Mouse (Mus musculus): ENCODE measurements around the gene Zfp217. TPM values are rescaled to one million over a fixed set of nuclear protein-coding genes. Genes with fewer than 3 reads are reported as not detected.

The Zfp217 gene
- polyA plus RNA-seq, 1 experiment from 2014 or later = 2.4 TPM

DNA sequence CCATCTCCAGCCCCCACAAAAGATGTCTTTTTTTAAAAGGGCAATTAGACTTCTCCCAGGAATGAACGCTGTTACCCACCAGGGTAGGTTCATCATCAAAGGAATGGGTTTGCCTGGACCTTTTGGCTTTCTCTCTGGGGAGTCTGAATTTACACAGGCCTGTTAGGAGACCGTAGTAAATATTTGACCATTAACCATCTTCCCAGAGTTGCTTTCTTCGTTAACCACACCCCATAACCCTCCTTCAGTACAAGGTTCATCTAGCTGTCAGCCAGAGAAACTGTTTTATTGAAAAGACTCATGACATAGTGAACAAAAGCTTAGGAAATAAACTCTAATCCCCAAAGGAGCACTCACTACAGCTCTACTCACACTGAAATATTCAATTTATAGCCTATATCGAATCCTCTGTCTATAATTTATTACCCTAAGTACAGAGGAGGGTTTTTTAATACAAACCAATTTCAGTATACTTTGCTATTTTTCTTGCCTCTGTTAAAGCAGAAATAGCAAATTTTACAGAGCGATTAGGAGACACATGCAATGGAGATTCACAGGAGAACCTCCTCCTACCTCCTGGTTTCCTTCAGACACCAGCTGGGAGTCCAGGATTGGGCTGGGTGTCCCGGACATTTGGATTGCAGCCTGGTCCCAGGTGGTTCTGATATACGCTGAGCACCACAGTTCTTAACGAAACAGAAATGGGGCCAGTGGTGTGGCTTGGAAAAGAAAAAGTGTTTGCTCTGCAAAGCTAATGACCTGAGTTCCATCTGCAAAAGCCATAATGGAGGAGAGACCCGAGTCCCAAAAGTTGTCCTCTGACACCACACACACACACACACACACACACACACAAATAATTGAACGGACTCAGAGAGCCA lies 56.1 kb downstream of the Zfp217 start:
- Histone ChIP-seq H3K9ac (no peak overlapping the region), H3K9me3 (no peaks in the 10 kb centered on the region), H3K4me3 (no peak overlapping the region), H3K4me2 (no peak overlapping the region), H3K27ac (replicated peaks) (no peak overlapping the region), H3K27me3 (replicated peaks) (no peaks in the 10 kb centered on the region), H3K36me3 (no peaks in the 10 kb centered on the region), H3K4me1 (no peaks in the 10 kb centered on the region)
- no peak for ATAC-seq (ENCODE audit: extremely low read depth, insufficient number of reproducible peaks, low FRiP score, low TSS enrichment)
- 76% methylated on average over 10 of the region's 10 CpGs for whole genome bisulfite sequencing

DNA sequence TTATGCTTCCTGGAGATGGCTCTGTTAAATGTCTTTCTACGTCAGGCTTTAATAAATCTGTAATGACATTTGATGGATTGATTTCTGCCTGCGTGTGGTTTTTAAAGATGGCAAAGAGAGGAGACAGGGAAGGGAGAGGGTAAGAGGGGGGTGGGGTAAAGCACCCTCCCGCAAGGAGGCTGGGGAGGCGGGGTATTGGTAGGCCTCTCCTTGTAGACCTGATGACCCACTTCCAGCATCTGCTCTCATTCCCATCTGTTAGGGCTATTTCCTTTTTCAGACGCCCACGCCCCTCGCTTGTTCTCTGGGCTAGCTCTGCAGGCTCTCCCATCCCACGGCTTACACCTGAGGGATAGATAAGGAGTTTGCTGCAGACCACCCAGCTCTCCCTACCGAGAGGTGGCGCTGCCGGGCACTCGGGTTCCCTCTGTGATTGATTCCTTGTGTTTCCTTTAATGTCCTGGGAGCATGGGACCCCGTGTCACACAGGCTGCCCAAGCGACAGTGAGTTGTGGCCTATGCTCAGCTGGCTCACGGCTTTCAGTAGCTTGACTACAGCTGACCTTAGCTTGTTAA lies 69.4 kb downstream of the Zfp217 start:
- Histone ChIP-seq H3K27me3 (replicated peaks) (no peaks in the 10 kb centered on the region), H3K4me1 (no peaks in the 10 kb centered on the region), H3K27ac (replicated peaks) (no peak overlapping the region), H3K9ac (no peak overlapping the region), H3K4me3 (no peak overlapping the region), H3K36me3 (no peaks in the 10 kb centered on the region), H3K4me2 (no peak overlapping the region), H3K9me3 (no peaks in the 10 kb centered on the region)
- no peak for ATAC-seq (ENCODE audit: extremely low read depth, insufficient number of reproducible peaks, low FRiP score, low TSS enrichment)
- WGBS = 41% methylated on average over 15 of the region's 15 CpGs

DNA sequence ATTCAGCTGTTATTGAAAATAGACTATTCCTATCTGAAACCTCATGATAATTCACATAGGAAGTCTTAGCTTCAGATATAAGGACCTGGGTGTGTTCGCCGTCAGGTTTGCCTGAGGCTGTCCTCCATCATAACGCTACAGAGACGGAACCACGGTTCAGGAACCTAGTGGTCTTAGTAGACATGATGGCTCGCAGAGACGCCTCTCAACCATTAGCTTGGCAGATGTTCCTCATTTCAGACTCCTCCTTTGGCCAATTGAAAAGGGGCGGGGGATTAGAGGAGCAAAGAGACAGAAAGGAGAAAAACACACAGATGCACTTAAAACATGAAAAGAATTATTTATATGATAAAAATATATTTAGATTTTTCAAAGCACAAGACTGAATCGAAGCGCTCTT lies 69.9 kb downstream of the Zfp217 start:
- Histone ChIP-seq H3K36me3 (no peaks in the 10 kb centered on the region), H3K4me2 (no peak overlapping the region), H3K27me3 (replicated peaks) (no peaks in the 10 kb centered on the region), H3K4me3 (no peak overlapping the region), H3K9me3 (no peaks in the 10 kb centered on the region), H3K4me1 (no peaks in the 10 kb centered on the region), H3K27ac (replicated peaks) (no peak overlapping the region), H3K9ac (no peak overlapping the region)
- ATAC-seq (ENCODE audit: extremely low read depth, insufficient number of reproducible peaks, low FRiP score, low TSS enrichment) = no peak
- 75% methylated on average over 10 of the region's 10 CpGs for WGBS

DNA sequence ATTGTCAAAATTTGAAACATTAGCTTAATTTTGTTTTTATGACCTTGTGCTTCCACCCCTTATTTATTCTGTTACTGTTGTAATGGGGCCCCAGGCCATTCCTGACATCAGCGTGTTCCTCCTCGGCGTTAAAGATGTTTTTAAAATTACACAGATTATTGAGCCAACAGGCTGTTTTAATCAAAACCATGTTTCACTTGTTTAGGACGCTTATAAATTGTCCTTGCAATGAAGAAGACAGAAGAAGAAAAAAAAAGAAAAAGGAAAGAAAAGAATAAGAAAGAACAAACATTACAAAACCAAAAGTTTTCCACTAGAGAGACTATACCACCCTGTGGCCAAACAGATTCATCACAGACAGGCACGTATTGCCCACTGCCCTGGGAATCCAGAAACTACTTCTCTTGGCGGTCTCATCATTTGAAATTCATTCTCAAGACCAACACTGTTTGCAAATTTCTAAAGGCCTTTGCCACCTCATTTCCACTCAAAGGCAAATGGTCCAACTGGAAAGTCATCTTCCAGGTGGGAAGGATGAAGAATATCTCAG lies 70.9 kb downstream of the Zfp217 start:
- no peaks in the 10 kb centered on the region for H3K4me1 ChIP-seq
- 62% methylated on average over 6 of the region's 6 CpGs for WGBS
- H3K27ac ChIP-seq (replicated peaks) = no peak overlapping the region
- H3K9me3 ChIP-seq = no peaks in the 10 kb centered on the region
- no peak for ATAC-seq (ENCODE audit: extremely low read depth, insufficient number of reproducible peaks, low FRiP score, low TSS enrichment)
- H3K4me2 ChIP-seq = no peak overlapping the region
- H3K9ac ChIP-seq = no peak overlapping the region
- H3K36me3 ChIP-seq = no peaks in the 10 kb centered on the region
- no peak overlapping the region for H3K4me3 ChIP-seq
- H3K27me3 ChIP-seq (replicated peaks) = no peaks in the 10 kb centered on the region; the same call in 1 of the 2 replicates

DNA sequence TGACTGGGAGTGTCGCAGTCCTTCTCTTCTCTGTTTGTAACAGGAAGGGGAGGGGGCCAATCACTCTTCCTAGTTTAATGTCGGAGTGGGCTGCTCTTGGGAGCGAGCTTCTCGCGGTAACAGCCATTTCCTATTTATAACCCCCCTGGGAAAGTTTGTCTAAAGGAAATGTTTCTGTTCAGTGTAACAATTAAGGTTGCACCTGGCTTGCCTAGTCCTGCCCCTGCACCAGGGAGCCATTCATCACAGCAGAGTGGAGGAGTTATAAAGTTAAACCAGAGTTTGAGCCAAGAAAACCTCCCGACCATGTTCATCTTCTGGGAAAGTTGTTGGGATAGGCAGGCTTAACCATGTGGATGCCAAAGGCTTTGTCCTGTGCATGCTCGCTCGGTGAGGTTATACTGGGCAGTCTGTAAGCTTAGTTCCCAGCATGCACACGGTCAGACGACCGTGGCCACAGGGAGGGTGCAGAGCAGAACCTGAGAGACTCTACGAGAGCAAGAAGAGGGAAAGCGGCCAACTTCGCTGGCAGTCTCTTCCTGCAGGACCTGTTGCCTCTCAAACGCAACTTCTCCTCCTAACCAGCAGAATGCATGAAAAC lies 77.2 kb downstream of the Zfp217 start:
- WGBS = 39% methylated on average over 15 of the region's 15 CpGs
- no peak for ATAC-seq (ENCODE audit: extremely low read depth, insufficient number of reproducible peaks, low FRiP score, low TSS enrichment)
- no peak overlapping the region; the same call in 1 of the 2 replicates for H3K4me3 ChIP-seq

DNA sequence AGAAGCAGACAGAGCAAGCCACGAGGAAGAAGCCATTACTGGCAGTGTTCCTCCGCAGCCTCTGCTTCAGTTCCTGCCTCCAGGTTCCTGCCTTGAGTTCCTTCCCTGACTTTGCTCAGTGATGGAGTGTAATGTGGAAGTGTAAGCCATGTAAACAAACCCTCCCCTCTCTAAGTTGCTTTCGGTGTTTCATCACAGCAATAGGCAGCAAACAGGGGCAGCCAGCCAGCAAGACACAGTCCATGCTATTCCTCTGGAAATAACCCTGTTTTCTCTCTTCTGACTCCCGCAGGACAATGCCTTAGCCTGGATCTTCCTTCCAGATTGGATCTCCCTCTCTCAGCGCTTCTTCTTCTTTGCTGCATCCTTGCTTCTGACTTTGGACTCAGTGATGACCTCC lies 77.9 kb downstream of the Zfp217 start:
- H3K4me2 ChIP-seq = no peak overlapping the region
- ATAC-seq (ENCODE audit: extremely low read depth, insufficient number of reproducible peaks, low FRiP score, low TSS enrichment) = no peak
- H3K9ac ChIP-seq = no peak overlapping the region
- H3K36me3 ChIP-seq = no peaks in the 10 kb centered on the region
- no peaks in the 10 kb centered on the region; the same call in none of the 2 replicates for H3K9me3 ChIP-seq
- H3K27ac ChIP-seq (replicated peaks) = no peak overlapping the region
- no peaks in the 10 kb centered on the region for H3K4me1 ChIP-seq
- WGBS = 74% methylated on average over 5 of the region's 5 CpGs
- H3K27me3 ChIP-seq (replicated peaks) = no peaks in the 10 kb centered on the region; the same call in 1 of the 2 replicates
- H3K4me3 ChIP-seq = no peak overlapping the region

More for the DNA sequence above, 77.2 kb downstream of the Zfp217 start:
- H3K27me3 ChIP-seq (replicated peaks) = no peaks in the 10 kb centered on the region; the same call in 1 of the 2 replicates
- H3K4me2 ChIP-seq = peak overlapping the region; percentile 41
- H3K9me3 ChIP-seq = no peaks in the 10 kb centered on the region; the same call in none of the 2 replicates
- no peaks in the 10 kb centered on the region for H3K36me3 ChIP-seq
- H3K27ac ChIP-seq (replicated peaks) = no peak overlapping the region
- no peak overlapping the region for H3K9ac ChIP-seq
- H3K4me1 ChIP-seq = no peaks in the 10 kb centered on the region

DNA sequence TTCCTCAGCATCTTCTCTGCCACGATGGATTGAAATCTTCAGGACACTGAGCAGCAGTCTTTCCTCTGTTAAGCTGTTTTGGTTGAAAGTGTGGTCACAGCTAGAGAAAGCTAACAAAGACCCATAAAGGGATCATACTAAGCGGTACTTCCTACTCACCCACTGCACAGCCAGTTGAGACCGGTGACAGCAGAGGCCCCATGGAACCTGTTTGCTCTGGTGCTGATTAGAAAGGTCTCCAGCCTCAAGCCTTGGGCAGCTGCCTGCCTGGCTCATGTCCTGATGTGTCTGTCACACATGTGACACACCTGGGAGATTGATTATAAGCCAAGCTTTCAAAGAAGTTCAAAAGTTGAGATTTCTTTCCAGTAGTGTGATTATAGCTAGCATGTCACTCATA lies 85.5 kb downstream of the Zfp217 start:
- Histone ChIP-seq H3K9ac (no peak overlapping the region), H3K4me1 (no peaks in the 10 kb centered on the region), H3K9me3 (peaks cover 6% of the 10 kb centered on the region), H3K27ac (replicated peaks) (no peak overlapping the region), H3K4me2 (no peak overlapping the region), H3K27me3 (replicated peaks) (no peaks in the 10 kb centered on the region), H3K4me3 (no peak overlapping the region), H3K36me3 (no peaks in the 10 kb centered on the region)
- ATAC-seq (ENCODE audit: extremely low read depth, insufficient number of reproducible peaks, low FRiP score, low TSS enrichment) = no peak
- WGBS = 84% methylated on average over 3 of the region's 3 CpGs

DNA sequence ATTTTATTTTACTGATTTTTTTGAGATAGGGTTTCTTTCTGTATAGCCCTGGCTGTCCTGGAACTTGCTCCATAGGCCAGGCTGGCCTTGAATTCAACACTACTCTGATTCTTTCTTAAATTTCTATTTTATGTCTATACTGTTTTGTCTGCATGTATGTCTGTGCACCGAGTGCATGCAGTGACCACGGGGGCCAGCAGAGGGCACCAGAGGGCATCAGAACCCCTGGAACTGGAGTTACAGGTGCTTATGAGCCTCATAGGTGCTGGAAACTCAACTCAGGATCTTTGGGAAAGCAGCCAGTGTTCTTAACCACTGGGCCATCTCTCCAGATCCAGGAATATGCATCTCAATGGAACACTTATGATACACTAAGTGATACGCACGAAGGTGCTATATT lies 87.8 kb downstream of the Zfp217 start:
- Histone ChIP-seq H3K4me2 (no peak overlapping the region), H3K4me3 (no peak overlapping the region), H3K27me3 (replicated peaks) (no peaks in the 10 kb centered on the region), H3K4me1 (no peaks in the 10 kb centered on the region), H3K9ac (no peak overlapping the region), H3K27ac (replicated peaks) (no peak overlapping the region), H3K36me3 (no peaks in the 10 kb centered on the region), H3K9me3 (peaks cover 6% of the 10 kb centered on the region; the same call in 1 of the 2 replicates)
- WGBS = 57% methylated on average over 4 of the region's 4 CpGs
- ATAC-seq (ENCODE audit: extremely low read depth, insufficient number of reproducible peaks, low FRiP score, low TSS enrichment) = no peak

DNA sequence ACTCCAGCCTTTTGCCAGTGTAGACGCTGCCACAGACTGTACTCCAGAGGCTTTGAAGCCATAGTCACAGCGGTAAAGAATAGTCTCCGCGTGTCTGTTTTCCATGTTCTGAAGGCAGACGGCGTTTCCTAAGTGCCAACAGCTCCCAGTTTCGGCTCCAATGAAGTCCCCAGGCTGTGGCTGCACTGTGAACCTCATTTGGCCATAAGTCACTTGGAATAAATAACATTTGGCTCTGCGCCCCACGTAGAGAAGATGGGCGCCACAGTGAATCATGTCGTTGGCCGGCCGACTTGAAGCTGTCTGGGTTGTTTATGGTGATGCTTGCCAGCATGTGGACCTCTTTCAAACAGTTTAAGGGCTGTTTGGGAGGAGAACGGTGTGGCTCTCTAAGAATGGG lies 89.1 kb downstream of the Zfp217 start:
- H3K9me3 ChIP-seq = peaks cover 6% of the 10 kb centered on the region; the same call in 1 of the 2 replicates
- H3K27ac ChIP-seq (replicated peaks) = no peak overlapping the region
- no peak for ATAC-seq (ENCODE audit: extremely low read depth, insufficient number of reproducible peaks, low FRiP score, low TSS enrichment)
- H3K9ac ChIP-seq = no peak overlapping the region
- H3K4me3 ChIP-seq = no peak overlapping the region
- no peaks in the 10 kb centered on the region for H3K36me3 ChIP-seq
- WGBS = 87% methylated on average over 14 of the region's 14 CpGs
- H3K27me3 ChIP-seq (replicated peaks) = no peaks in the 10 kb centered on the region
- H3K4me2 ChIP-seq = no peak overlapping the region
- no peaks in the 10 kb centered on the region for H3K4me1 ChIP-seq

All from heart, embryonic 13.5 days (tissue).